Mouse (Mus musculus) liver, adult 2 months (tissue): ENCODE measurements around the gene Gpr157. TPM values are rescaled to one million over a fixed set of nuclear protein-coding genes. Genes with fewer than 3 reads are reported as not detected.
A peak's percentile ranks its signal among the peaks of the same experiment; 100 is the strongest.

Source experiments
- DNase-seq: peaks from one replicate; pipeline ENCODE4 v3.0.0-alpha.2; 2011; ENCODE audit warnings: low read depth, low spot score; ENCODE audit errors: extremely low read depth
- H3K27ac ChIP-seq: fragments of 200-500 bp; replicated peaks from 2 replicates; pipeline ENCODE4 v1.5.1; 2012; ENCODE audit warnings: low read depth, mild to moderate bottlenecking, control low read depth, inconsistent platforms, low read length; ENCODE audit not compliant: insufficient read depth
- H3K27me3 ChIP-seq: fragments of 200-500 bp; 2 replicates; pipeline ENCODE4 v1.6.1; 2012; ENCODE audit warnings: mild to moderate bottlenecking, moderate library complexity, low read length, inconsistent platforms; ENCODE audit not compliant: control insufficient read depth, insufficient read depth
- H3K36me3 ChIP-seq: fragments of 200-500 bp; 2 replicates; pipeline ENCODE4 v1.6.1; 2012; ENCODE audit warnings: low read length, inconsistent platforms; ENCODE audit not compliant: control insufficient read depth, insufficient read depth
- H3K4me1 ChIP-seq: fragments of 200-500 bp; 2 replicates; pipeline ENCODE4 v1.6.1; 2011; ENCODE audit warnings: low read length; ENCODE audit not compliant: control insufficient read depth, insufficient read depth
- H3K4me3 ChIP-seq: fragments of 200-500 bp; 2 replicates; pipeline ENCODE4 v1.5.1; 2011; ENCODE audit warnings: low read depth, mild to moderate bottlenecking, control low read depth, low read length, moderate library complexity; ENCODE audit not compliant: insufficient read depth
- H3K79me2 ChIP-seq: fragments of 200-500 bp; 2 replicates; pipeline ENCODE4 v1.6.1; 2012; ENCODE audit warnings: inconsistent platforms, mild to moderate bottlenecking, low read length, moderate library complexity; ENCODE audit not compliant: control insufficient read depth, insufficient read depth
- H3K9ac ChIP-seq: fragments of 200-500 bp; 2 replicates; pipeline ENCODE4 v1.6.1; 2012; ENCODE audit warnings: low read depth, mild to moderate bottlenecking, control low read depth, inconsistent platforms, low read length
- CTCF ChIP-seq: fragments of 200-500 bp; IDR thresholded peaks from 2 replicates; pipeline ENCODE4 v1.5.1; 2011; ENCODE audit warnings: low read depth, low read length, control low read depth
- POLR2A ChIP-seq: fragments of 200-500 bp; IDR thresholded peaks from 2 replicates; pipeline ENCODE4 v1.6.1; 2011; ENCODE audit warnings: low read length, control low read depth; ENCODE audit not compliant: insufficient read depth; ENCODE audit errors: extremely low read depth
- WGBS: fragments of 180-500 bp; shearing (Covaris S2); methylation state at CpG from one replicate; pipeline ENCODE4 v1.1.7; 2018; 5-methylcytosine and 5-hydroxymethylcytosine counted together
- polyA plus RNA-seq: library from polyadenylated mRNA; depleted of rRNA; stranded (reverse); fragments of >200 nt; gene quantifications from 2 replicates; pipeline ENCODE4 v1.2.3, GENCODE M21; 2012
- total RNA-seq: library from RNA; depleted of rRNA; stranded (reverse); fragments of >200 nt; gene quantifications from 2 replicates; pipeline ENCODE4 v1.2.3, GENCODE M21; 2014

Gpr157 gene
- total and polyA plus RNA-seq, 2 experiments = 1.6 to 2.0 TPM

DNA sequence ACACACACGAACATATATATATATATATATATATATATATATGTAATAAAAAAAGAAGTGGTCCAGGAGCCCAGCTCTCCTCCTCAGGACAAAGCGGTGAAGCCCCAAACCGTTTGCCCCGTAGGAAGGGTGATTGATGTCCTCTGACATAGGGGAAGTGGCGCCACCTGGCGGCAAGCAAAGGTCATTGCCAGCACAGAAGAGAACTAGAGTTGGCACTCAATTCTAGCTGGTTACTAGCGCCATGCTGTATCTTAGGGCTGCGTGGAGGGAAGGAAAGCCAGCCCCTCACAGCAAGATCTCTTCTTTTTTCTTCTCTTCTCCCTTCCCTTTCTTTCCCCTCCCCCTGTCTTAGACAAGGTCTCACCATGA lies 14.1 kb upstream of the Gpr157 start:
- Histone ChIP-seq H3K36me3 (no peaks in the 10 kb centered on the region), H3K4me3 (no peak overlapping the region), H3K79me2 (no peaks in the 10 kb centered on the region), H3K9ac (no peak overlapping the region), H3K4me1 (no peaks in the 10 kb centered on the region), H3K27ac (no peak overlapping the region), H3K27me3 (no peaks in the 10 kb centered on the region)
- 17% methylated on average over 8 of the region's 8 CpGs for WGBS
- DNase-seq = peak; percentile 33
- TF ChIP-seq CTCF = peak; percentile 96
- TF ChIP-seq POLR2A = no peak

DNA sequence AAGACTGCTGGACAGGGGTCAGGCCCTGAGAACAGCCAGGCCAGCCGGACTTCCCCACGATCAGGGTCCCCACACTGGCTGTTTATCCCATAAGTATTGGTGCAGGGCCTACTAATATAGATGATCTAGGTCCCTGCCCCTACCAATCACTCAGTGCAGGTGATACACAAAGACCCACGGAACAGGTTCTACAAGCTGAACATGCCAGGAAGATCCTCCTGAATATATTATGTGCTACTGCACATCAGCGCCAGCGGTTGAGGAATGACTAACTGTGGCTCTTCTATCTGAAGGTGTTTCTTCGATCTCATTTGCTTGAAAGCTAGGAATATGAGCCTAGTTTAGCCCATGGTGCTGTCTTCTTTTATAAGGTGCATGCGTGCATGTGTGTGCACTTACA lies 11.8 kb upstream of the Gpr157 start:
- no peak overlapping the region for H3K9ac ChIP-seq
- TF ChIP-seq CTCF (no peak), POLR2A (no peak)
- H3K36me3 ChIP-seq = no peaks in the 10 kb centered on the region
- no peak overlapping the region for H3K27ac ChIP-seq
- H3K4me1 ChIP-seq = no peaks in the 10 kb centered on the region
- no peak for DNase-seq
- no peaks in the 10 kb centered on the region for H3K27me3 ChIP-seq
- H3K79me2 ChIP-seq = no peaks in the 10 kb centered on the region
- 91% methylated on average over 7 of the region's 7 CpGs for WGBS
- no peak overlapping the region for H3K4me3 ChIP-seq

DNA sequence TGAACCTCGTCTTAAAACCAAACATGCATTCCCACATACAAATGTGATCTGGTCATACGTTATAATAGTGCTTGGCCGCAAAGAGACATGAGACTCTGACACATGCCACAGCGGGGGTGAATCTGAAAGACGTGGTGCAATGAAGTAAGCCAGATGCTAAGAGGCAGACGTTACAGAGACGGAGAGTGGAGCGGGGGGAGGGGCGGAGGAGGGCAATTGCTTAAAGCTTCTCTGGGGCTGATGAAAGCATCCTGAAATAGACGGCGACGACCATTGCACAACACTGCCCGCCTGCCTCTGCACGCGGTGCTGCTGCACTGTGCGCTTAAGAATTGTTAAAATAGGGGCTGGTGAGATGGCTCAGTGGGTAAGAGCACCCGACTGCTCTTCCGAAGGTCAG lies 11.0 kb upstream of the Gpr157 start:
- TF ChIP-seq POLR2A (no peak), CTCF (no peak)
- Histone ChIP-seq H3K4me3 (no peak overlapping the region), H3K27me3 (no peaks in the 10 kb centered on the region), H3K9ac (no peak overlapping the region), H3K36me3 (no peaks in the 10 kb centered on the region), H3K27ac (no peak overlapping the region), H3K79me2 (no peaks in the 10 kb centered on the region), H3K4me1 (no peaks in the 10 kb centered on the region)
- no peak for DNase-seq
- WGBS = 47% methylated on average over 18 of the region's 18 CpGs

DNA sequence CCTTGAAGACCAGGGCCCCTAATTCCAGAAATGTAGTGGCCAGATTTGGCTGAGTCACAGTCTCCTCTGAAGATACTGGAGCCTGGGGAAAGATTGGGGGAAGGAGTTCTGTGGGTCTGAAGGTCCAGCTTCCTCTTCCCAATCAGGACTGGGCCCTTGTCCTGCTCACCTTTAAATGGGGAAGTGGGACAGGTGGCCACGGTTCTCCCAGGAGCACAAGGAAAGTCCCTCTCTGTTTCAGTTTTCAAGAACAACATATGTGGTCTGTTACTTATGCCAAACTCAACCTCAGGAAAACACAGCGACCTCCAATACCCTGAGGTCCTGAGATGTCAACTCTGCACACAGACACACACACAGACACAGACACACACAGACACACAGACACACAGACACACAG lies 8.5 kb upstream of the Gpr157 start:
- WGBS = 88% methylated on average over 2 of the region's 2 CpGs
- no peak overlapping the region for H3K27ac ChIP-seq
- H3K4me1 ChIP-seq = no peaks in the 10 kb centered on the region
- no peaks in the 10 kb centered on the region for H3K27me3 ChIP-seq
- H3K36me3 ChIP-seq = no peaks in the 10 kb centered on the region
- TF ChIP-seq CTCF (no peak), POLR2A (no peak)
- H3K79me2 ChIP-seq = no peaks in the 10 kb centered on the region
- no peak for DNase-seq
- H3K4me3 ChIP-seq = no peak overlapping the region
- no peak overlapping the region for H3K9ac ChIP-seq

DNA sequence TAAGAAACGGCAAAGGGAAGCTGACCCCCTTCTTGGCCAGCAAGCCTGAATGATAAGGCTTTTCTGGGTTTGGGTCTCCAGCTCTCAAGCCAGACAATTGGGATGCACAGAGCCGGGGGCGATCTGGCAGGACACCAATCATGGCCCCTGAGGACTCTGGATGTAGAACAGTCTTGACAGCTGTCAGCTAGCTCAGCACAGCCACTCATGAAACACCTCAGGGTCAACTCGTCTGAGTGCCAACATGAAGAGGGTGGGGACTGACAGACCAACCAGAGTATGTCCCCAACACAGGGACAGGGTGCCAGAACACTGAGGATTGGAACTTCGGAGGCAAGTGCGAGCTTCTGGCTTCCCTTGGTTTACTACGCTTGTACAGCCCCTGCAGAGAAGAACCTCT lies 7.9 kb upstream of the Gpr157 start:
- no peak overlapping the region for H3K4me3 ChIP-seq
- no peaks in the 10 kb centered on the region for H3K79me2 ChIP-seq
- 82% methylated on average over 7 of the region's 7 CpGs for WGBS
- no peaks in the 10 kb centered on the region for H3K4me1 ChIP-seq
- H3K27me3 ChIP-seq = no peaks in the 10 kb centered on the region
- TF ChIP-seq CTCF (no peak), POLR2A (no peak)
- no peak overlapping the region for H3K9ac ChIP-seq
- no peak overlapping the region for H3K27ac ChIP-seq
- H3K36me3 ChIP-seq = no peaks in the 10 kb centered on the region
- DNase-seq = no peak

DNA sequence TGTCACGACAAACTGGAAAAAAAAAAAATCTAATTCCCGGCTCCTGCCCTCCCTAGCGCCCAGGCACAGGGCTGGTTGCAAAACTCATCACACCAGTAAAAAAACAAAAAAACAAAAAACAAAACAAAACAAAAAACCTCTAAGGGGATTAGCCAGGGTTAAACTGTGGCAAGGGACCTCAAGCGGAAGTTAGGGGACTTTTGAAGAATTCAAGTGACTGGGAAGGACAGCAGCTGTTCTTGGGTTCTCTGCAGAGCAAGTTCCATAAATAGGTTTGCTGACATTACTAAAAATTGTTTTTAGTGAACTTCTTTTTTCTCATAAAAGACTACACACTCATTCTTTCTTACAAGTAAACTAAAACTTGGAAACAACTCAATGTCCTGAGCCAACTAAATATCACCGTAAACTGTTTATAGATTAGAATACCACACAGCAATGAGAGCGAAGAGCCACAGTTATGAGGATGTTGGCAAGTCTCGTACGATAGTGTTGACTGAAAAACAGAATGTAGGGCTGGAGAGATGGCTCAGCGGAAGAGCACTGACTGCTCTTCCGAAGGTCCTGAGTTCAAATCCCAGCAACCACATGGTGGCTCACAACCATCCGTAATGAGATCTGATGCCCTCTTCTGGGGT lies 6.7 kb upstream of the Gpr157 start:
- Histone ChIP-seq H3K4me3 (no peak overlapping the region), H3K9ac (no peak overlapping the region), H3K27ac (no peak overlapping the region), H3K79me2 (no peaks in the 10 kb centered on the region), H3K36me3 (no peaks in the 10 kb centered on the region), H3K27me3 (no peaks in the 10 kb centered on the region), H3K4me1 (no peaks in the 10 kb centered on the region)
- TF ChIP-seq CTCF (no peak), POLR2A (no peak)
- WGBS = 84% methylated on average over 11 of the region's 11 CpGs
- peak; percentile 49 for DNase-seq
